19 mouse cellular contexts compared by ENCODE assay signal in the genomic region with DNA sequence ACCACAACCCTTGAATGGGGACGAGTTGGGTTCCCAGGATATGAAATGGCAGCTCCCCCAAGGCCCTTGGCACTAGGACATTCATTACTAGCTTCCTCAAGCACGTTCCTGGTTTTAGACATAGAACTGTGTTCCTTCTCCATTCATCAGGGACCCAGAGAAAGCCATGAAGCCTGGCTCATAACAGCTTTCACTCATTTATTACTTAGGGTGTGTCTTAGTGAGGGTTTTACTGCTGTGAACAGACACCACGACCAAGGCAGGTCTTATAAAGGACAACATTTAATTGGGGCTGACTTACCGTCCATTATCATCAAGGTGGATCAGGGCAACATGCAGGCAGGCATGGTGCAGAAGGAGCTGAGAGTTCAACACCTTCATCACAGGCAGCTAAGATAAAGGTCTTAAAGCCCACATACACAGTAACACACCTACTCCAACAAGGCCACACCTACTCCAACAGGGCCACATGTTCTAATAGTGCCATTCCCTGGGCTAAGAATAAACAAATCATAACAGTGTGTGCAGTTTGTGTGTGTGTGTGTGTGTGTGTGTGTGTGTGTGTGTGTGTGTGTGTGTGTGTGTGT.
"Had no signal": no experiment of that assay in that cellular context is flagged by ENCODE, and none has a peak within 500 bp of the region (broad histone marks: within the 10 kb centered on the region; RNA-seq: fewer than 3 reads in every experiment).

No protein-coding gene starts in this region.

- H3K27ac ChIP-seq: liver, embryonic 15.5 days; lung, embryonic 15.5 days; macrophage; midbrain, embryonic 13.5 days; midbrain, embryonic 15.5 days; neural tube, embryonic 12.5 days had no signal

- H3K4me2 ChIP-seq: liver, embryonic 15.5 days; lung, embryonic 15.5 days; midbrain, embryonic 11.5 days; midbrain, embryonic 13.5 days; midbrain, embryonic 15.5 days; neural tube, embryonic 12.5 days had no signal

- H3K4me3 ChIP-seq: liver, embryonic 15.5 days; lung, embryonic 15.5 days; megakaryocyte, embryonic 14.5 days; midbrain, embryonic 13.5 days; midbrain, embryonic 15.5 days; neural tube, embryonic 12.5 days had no signal

- H3K27me3 ChIP-seq: liver, embryonic 15.5 days; lung, embryonic 15.5 days; megakaryocyte, embryonic 14.5 days; midbrain, embryonic 13.5 days; midbrain, embryonic 15.5 days; neural tube, embryonic 12.5 days had no signal

- H3K9me3 ChIP-seq: liver, embryonic 15.5 days; lung, embryonic 15.5 days; megakaryocyte, embryonic 14.5 days; midbrain, embryonic 13.5 days; midbrain, embryonic 15.5 days; neural tube, embryonic 12.5 days had no signal

- ATAC-seq: liver, postnatal 0 days; lung, postnatal 0 days; midbrain, embryonic 13.5 days; midbrain, embryonic 15.5 days had no signal

- DNase-seq: liver, postnatal 0 days; lung, adult 2 months; lung, postnatal 14 days; lung, postnatal 36 days; right cerebral cortex, postnatal 14 days; right cerebral cortex, postnatal 4 days; spleen, adult 18-20 months; thymus, adult 2 months; thymus, postnatal 25 days; thymus, postnatal 4 days had no signal

- H3K9ac ChIP-seq: liver, embryonic 15.5 days; liver, postnatal 0 days; lung, embryonic 15.5 days; midbrain, embryonic 13.5 days; midbrain, embryonic 15.5 days; neural tube, embryonic 12.5 days had no signal

- H3K4me1 ChIP-seq: liver, embryonic 15.5 days; lung, embryonic 15.5 days; megakaryocyte, embryonic 14.5 days; midbrain, embryonic 13.5 days; midbrain, embryonic 15.5 days; neural tube, embryonic 12.5 days had no signal

- H3K36me3 ChIP-seq: liver, embryonic 15.5 days; lung, embryonic 15.5 days; midbrain, embryonic 13.5 days; midbrain, embryonic 15.5 days; neural tube, embryonic 12.5 days had no signal
